Mouse (Mus musculus): ENCODE measurements at regions not wholly inside any gene's neighbourhood (a gene's known extent, or its start where the extent isn't known, plus 50 kb on each side); places are given as distances from the start of the nearest gene placed in this dataset.

DNA sequence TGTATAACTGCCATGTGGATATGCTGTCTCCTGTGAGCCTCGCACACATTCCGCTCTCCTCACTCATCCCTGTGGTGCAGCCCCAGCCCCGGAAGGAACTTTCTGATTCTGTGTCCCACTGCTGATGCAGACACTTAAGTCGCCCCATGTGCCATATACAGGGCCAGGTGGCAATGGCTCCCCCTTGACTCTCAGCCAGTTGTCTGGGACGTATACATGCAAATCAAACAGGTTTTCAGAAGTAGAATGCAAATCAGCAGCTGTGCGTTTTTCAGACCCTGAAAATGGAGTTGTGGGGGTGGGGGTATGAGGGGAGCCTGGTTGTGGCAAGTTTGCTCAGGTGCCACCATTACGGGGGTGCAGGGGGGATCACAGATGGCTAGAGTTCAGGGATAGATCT, 102.1 kb upstream of the Zdhhc25 start:
- TF ChIP-seq POLR2A (IDR thresholded peaks at IDR 0.05; ENCODE audit: extremely low read depth, insufficient read depth, low read length) (no peak), CTCF (IDR thresholded peaks at IDR 0.05; ENCODE audit: extremely low read depth, insufficient read depth, low read length) (no peak)

Measured in cortical plate, adult 2 months (tissue).